Mouse (Mus musculus) adrenal gland, postnatal 4 days (tissue): Measurements from ENCODE around the gene Hist1h4d. TPM values are rescaled to one million over a fixed set of nuclear protein-coding genes. Genes with fewer than 3 reads are reported as not detected.
"Not testable (repeated sequence)": the region's sequence is repeated elsewhere in the genome, so short reads cannot be mapped to it uniquely, and the experiment has no call there.

Source experiments
- DNase-seq, 2 experiments: peaks; one replicate each; pipeline ENCODE4 v3.0.0; 2021 to 2022; ENCODE audit warnings: low spot score in 2 of 2, mixed read lengths in 2 of 2
- total RNA-seq, 2 experiments: library from RNA; stranded (reverse); gene quantifications; 2 replicates each; pipeline ENCODE4 v1.2.3; 2021

Gene Hist1h4d
- total RNA-seq, 2 experiments from 2014 or later, result 413 to 478 TPM

DNA sequence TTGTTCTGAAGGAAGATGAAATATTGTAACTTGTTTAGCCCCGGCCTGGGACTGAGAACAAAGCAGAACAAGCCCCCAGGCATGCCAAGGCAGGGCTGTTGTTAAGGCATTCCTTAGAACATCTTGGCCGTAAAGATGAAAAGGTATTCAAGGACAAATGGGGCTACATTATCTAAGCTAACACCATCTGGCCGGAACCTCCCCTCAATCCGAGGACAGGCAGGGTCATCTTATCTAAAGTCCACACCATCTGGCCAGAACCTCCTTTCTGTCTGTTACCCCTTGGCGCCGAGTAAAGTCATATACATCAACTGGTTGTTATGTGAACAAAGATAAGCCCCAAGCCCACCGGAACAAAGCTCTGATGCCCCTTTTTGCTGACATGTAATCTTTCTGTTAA, 10.5 kb downstream of the Hist1h4d start:
- DNase-seq, result not testable (repeated sequence)

- DNase-seq, result no peak
Measured at GRCm38 (mm10) chr13:23592614-23593013, 11.2 kb downstream of the Hist1h4d start.

GRCm38 (mm10) chr13:23593051-23593770, 11.8 kb downstream of the Hist1h4d start:
- no peak for DNase-seq

GRCm38 (mm10) chr13:23595185-23595584, 13.8 kb downstream of the Hist1h4d start:
- no peak for DNase-seq

- no peak for DNase-seq
Measured at GRCm38 (mm10) chr13:23595622-23596372, 14.4 kb downstream of the Hist1h4d start.

GRCm38 (mm10) chr13:23597957-23598356, 16.6 kb downstream of the Hist1h4d start:
- DNase-seq, result peak; percentile 59 to 71

GRCm38 (mm10) chr13:23603182-23603699, 21.8 kb downstream of the Hist1h4d start:
- DNase-seq, result no peak

- DNase-seq, result no peak
Measured at GRCm38 (mm10) chr13:23604452-23604851, 23.1 kb downstream of the Hist1h4d start.

DNA sequence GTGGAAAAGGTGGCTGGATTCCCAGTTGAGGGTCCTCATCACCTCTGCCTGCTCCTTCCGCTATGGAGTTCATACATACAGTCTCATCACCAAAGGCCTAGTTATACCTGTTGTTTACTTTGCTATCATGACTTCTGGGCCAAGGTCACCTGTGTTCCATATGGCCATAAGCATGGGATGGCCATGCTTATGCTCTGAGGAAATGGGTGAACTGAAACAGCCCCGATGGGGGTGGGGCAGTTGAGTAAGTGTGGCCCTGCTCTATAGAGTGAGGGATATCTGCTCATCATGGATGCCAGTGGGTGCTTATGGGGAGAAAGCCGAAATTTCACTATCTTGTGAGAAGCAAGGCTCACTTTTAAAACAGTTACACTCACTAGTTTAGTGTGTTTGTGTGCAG, 23.7 kb downstream of the Hist1h4d start:
- no peak for DNase-seq

DNA sequence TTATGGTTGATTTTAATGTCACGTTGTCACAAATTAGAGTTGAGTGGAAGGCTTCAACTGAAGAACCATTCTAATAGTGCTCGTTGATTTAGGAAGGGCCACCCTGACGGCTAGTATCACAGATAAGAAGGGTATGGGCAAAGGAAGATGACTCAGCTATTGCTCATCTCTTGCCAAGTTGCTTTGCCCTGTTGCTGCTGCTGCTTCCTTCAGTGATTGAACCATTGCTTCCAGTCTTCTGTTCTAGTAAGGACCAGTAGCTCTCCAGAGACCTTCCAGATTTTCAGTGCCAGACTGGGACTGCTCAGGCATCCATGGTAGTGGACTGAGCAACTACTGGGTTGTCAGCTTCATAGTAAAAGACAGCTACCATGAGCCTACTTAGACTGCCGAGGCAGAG, 27.8 kb downstream of the Hist1h4d start:
- no peak for DNase-seq

DNA sequence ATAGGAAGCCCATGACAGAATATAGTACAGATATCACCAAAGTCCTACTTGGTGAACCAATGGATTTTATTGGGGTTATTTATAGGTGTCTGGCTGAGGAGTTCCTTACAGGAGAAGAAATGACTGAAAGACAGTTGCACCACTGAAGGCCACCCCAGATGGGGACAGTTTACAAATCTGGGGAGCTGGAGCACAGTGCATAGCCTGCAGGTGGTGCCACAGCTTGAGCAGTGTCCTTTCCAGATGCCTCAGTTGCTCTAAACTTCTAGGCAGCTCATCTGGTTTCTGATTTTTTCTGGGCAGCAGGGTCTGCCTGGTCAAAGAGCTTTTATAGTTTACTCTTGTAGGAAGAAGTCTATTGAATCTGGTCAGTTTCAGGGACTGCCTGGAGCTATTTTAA, 28.4 kb downstream of the Hist1h4d start:
- DNase-seq, result no peak

GRCm38 (mm10) chr13:23610393-23610792, 29.0 kb downstream of the Hist1h4d start:
- DNase-seq, result no peak

DNA sequence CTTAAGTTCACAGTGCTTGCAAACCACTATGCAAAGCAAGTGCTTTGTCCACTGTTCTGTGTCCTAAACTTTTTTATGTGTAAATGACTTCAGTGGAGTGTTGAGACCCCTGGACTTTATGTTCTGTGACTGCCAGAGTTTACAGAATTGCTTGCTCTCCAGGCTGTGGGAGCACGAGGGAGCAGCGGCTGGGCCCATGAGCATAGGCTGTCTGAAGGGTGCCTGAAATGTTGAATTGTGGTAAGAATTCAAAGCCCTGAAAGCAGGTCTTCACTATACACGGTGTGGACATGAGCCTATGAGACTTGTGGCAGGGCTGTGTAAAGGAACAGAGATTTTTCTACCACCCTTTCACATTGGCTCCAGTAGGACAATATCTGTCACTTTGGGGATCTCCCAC, 30.2 kb downstream of the Hist1h4d start:
- DNase-seq, result no peak

DNA sequence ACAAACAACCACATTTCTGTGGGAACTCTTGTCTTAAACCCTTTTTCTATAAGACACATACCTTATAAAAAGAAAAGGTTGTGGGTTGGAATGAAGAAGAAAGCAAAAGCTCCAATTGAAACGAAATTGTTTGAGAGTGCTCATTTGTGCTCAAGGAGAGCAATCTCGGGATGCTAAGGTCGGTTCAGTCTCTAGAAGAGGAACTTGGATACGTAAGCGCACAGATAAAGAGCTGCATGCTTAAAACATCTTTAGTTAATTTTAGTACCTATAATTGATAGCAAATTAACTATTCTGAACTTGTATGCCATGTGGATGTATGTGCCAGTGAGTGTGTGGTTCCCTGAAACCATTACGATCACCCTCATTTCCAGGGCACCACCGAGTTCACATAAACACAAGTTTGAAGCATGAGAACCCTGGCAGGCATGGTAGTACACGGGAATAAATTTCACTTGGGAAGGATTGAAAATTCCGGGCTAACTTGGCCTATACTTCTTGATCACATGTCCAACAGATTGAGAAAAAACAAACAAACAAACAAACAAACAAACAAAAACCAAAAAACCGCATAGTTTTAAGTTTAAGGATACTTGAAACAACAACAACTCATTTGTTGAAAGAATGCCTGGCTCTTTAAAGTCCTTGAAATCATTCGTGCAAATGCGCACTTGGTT, 38.8 kb downstream of the Hist1h4d start:
- no peak for DNase-seq

GRCm38 (mm10) chr13:23620733-23621531, 39.5 kb downstream of the Hist1h4d start, which contains the start of gene Hist1h2be:
Gene Hist1h2be (minus strand): TSS chr13:23621124.
- peak; percentile 9 to 27 for DNase-seq

DNA sequence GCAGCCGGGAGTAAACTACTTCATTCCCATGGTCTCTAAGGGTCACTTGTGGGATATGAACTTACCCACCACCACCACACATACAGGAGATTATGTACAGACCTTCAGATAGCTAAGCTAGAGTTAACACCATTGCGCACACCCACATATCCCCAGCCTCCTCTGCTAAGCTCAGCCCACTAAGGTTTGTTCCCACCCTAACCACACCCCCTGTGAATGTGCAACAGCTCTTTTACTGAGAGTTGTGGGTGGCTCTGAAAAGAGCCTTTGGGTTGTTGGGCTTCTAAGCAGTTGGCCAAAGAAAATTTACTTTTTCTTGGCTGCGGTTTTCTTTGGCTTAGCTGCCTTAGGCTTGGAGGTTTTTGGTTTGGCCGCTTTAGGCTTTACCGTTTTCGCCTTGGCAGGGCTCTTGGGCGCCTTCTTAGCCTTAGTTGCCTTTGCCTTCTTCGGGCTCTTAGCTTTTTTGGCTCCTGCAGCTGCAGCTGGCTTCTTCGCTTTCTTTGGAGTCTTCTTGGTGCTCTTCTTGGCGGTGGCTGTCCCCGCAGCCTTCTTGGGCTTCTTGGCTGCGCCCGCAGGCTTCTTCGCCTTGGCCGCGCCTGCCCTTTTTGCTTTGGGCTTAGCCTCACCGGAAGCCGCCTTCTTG, 40.3 kb downstream of the Hist1h4d start:
- DNase-seq, result peak; percentile 30 to 52

DNA sequence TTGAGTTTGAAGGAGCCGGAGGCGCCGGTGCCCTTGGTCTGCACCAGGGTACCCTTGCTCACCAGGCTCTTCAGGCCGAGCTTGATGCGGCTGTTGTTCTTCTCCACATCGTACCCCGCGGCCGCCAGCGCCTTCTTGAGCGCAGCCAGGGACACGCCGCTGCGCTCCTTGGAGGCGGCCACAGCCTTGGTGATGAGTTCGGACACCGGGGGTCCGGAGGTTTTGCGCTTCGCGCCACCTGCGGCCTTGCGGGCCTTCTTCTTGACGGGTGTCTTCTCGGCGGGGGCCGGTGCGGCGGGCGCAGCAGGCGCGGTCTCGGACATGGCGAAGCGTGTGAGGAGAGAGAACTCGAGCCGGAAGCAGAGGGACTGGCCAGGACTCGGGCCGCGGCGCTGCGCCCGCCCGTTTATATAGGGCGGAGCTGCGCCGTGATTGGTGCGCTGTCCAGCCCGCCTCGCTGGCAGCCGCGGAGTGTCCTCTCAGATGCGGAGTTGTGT, 40.8 kb downstream of the Hist1h4d start, which contains the start of gene Hist1h1e:
Hist1h1e (minus strand) TSS at position 384 of the 497 bp plus-strand sequence.
- DNase-seq, result peak; percentile 86 to 96

DNA sequence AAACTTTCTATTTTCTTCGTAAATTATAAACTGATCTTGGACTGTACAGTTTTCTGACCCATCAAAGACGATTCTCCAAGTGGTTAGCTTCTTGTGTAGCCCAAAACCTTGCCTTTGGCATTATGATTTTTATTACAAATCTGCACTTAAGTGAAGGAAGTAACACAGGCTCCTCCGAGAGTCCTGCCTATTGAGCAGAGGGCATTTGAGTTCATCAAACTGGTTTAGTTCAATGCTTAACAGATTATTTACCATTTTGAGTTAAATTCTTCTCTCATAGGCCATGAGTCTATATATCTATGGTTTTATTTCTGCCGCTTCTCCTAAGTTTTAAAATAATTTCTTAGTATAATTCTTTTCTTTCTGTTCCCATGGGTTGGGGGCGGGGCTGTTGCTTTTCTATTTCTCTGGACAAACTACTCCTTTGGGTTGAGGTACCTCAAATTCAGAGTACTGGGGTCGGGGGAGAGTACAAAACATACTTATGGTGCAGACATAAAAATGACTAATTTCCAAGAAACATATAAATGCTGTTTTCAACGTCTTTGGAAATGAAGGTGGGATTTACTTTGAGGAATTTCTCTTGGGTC, 41.6 kb downstream of the Hist1h4d start:
- DNase-seq, result no peak

DNA sequence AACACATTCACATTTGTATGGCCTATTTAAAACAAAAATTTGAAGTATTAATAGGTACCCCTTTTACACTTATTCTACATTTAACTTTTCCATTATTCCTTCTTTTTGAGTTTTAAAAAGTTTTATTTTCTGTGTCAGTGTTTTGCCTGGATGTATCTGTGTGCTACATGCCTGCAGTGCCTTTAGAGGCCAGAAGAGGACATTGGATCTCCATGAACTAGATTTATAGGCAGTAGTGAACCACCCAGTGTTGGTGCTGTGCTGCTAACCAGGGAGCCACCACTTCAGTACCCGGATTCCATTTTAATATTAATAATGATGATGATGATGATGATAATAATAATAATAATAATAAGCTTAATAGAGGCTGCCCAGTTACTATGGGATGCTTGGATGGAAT, 49.3 kb downstream of the Hist1h4d start:
- no peak for DNase-seq
